Mouse (Mus musculus): ENCODE results near the gene Fndc3b. TPM values are rescaled to one million over a fixed set of nuclear protein-coding genes. Genes with fewer than 3 reads are reported as not detected.

Fndc3b gene
- polyA plus RNA-seq, 2 experiments: 4.2 to 5.5 TPM

DNA sequence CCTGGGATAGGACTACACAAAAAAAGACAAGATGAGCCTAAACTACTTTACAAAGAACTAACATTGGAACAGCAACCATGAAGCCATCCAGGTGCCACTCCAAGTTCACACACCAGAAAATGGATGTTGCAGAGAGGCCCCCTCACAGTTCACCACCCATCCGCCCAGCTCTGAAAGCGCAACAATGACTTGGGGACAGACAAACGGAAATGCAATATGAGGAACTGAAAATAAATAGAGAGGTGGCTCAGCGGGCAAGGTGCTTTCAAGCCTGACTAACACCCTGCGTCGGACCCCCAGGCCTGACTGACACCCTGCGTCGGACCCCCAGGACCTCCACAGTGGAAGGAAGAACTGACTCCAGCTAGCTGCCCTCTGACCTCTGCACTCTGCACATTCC is 131.9 kb downstream of the Fndc3b start:
- H3K9me3 ChIP-seq (ENCODE audit: control insufficient read depth, low read length): no peaks in the 10 kb centered on the region
- H3K27ac ChIP-seq: no peak overlapping the region
- DNase-seq (ENCODE audit: low read depth in 3 of 3, low spot score in 3 of 3) (no peak), ATAC-seq (ENCODE audit: insufficient read depth) (no peak)
- H3K4me1 ChIP-seq (replicated peaks; ENCODE audit: control insufficient read depth in 2 of 2, insufficient read depth in 2 of 2, low read length in 1 of 2): no peaks in the 10 kb centered on the region; a peak in 1 of 4 replicates
- 51% methylated on average over 8 of the region's 8 CpGs for WGBS (ENCODE audit: insufficient replicate concordance)
- no peak overlapping the region for H3K4me3 ChIP-seq (ENCODE audit: insufficient read depth in 1 of 2, low read depth in 2 of 2, low read length in 2 of 2)
- H3K27me3 ChIP-seq (ENCODE audit: control insufficient read depth, insufficient read depth, low read length): no peaks in the 10 kb centered on the region
- no peak overlapping the region for H3K4me2 ChIP-seq (ENCODE audit: low read depth)
- TF ChIP-seq CTCF (IDR thresholded peaks at IDR 0.05; ENCODE audit: low read depth): no peak
- no peak for TF ChIP-seq EP300 (IDR thresholded peaks at IDR 0.05; ENCODE audit: low read depth)
- H3K36me3 ChIP-seq (replicated peaks; ENCODE audit: control insufficient read depth, insufficient read depth, low read depth): no peaks in the 10 kb centered on the region
- H3K9ac ChIP-seq (replicated peaks): no peak overlapping the region

DNA sequence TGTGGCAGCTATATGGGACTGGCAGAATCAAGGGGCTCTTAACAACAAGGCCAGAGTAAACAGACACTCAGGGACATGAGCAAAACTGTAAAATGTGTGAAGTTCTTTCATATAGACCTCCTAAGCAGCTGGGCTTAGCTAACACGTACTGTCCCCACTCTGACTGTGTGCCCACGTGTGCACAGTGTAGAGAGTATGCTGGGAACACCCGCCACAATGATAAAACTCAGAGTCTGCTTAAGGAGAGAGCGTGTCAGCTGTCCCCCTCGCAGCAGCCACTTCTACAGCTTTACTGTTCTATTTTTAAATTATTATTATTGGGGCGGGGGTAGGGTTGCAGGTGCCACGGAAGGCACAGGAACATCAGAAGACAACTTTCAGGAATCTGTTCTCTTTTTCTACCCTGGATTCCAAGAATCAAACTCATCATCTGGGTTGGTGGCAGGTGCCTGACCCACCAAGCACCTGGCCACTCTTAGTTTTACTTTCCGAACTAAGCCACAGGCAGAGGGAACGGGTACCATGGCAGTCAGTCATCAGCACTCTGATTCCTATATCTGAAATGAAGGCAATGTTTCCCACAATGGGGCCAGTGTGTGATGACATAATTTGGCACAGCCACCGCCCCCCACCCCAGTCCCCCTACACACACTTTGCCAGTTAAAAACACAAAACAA is 133.6 kb downstream of the Fndc3b start:
- 59% methylated on average over 10 of the region's 10 CpGs for WGBS (ENCODE audit: insufficient replicate concordance)
- TF ChIP-seq EP300 (IDR thresholded peaks at IDR 0.05; ENCODE audit: low read depth) (no peak), CTCF (IDR thresholded peaks at IDR 0.05; ENCODE audit: low read depth) (no peak)
- Histone ChIP-seq H3K27me3 (ENCODE audit: control insufficient read depth, insufficient read depth, low read length) (no peaks in the 10 kb centered on the region), H3K9me3 (ENCODE audit: control insufficient read depth, low read length) (no peaks in the 10 kb centered on the region), H3K36me3 (replicated peaks; ENCODE audit: control insufficient read depth, insufficient read depth, low read depth) (no peaks in the 10 kb centered on the region), H3K4me1 (replicated peaks; ENCODE audit: control insufficient read depth in 2 of 2, insufficient read depth in 2 of 2, low read length in 1 of 2) (peaks cover 0 to 2% of the 10 kb centered on the region in 2 experiments; a peak in 2 of 4 replicates), H3K4me3 (ENCODE audit: insufficient read depth in 1 of 2, low read depth in 2 of 2, low read length in 2 of 2) (no peak overlapping the region), H3K27ac (no peak overlapping the region), H3K4me2 (ENCODE audit: low read depth) (no peak overlapping the region), H3K9ac (replicated peaks) (no peak overlapping the region)
- DNase-seq (ENCODE audit: low read depth in 3 of 3, low spot score in 3 of 3) (no peak), ATAC-seq (ENCODE audit: insufficient read depth) (no peak)

DNA sequence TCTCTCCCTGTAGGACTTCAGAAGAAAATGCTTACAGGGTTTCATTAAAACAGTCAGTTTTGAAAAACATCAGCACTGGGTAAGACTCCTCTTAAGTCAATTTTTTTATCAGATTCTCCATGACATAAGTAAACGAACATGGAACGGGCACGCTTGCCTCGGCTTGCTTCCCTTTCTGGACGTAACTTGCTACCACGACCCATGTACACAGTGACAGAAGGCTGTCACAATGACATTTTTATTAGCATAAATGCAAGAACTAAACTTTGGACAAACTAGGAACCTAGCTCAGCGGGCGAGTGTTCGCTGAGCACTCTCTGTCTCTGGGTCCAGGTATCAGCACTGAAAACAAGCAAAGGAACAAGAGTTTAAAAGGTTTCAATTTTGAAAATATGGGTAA is 136.9 kb downstream of the Fndc3b start:
- TF ChIP-seq CTCF (IDR thresholded peaks at IDR 0.05; ENCODE audit: low read depth) (no peak), EP300 (IDR thresholded peaks at IDR 0.05; ENCODE audit: low read depth) (no peak)
- ATAC-seq (ENCODE audit: insufficient read depth): no peak
- Histone ChIP-seq H3K4me2 (ENCODE audit: low read depth) (no peak overlapping the region), H3K4me3 (ENCODE audit: insufficient read depth in 1 of 2, low read depth in 2 of 2, low read length in 2 of 2) (no peak overlapping the region), H3K27me3 (ENCODE audit: control insufficient read depth, insufficient read depth, low read length) (no peaks in the 10 kb centered on the region), H3K9me3 (ENCODE audit: control insufficient read depth, low read length) (no peaks in the 10 kb centered on the region), H3K4me1 (replicated peaks; ENCODE audit: control insufficient read depth in 2 of 2, insufficient read depth in 2 of 2, low read length in 1 of 2) (peaks cover 0 to 4% of the 10 kb centered on the region in 2 experiments; a peak in 2 of 4 replicates), H3K27ac (no peak overlapping the region), H3K9ac (replicated peaks) (no peak overlapping the region), H3K36me3 (replicated peaks; ENCODE audit: control insufficient read depth, insufficient read depth, low read depth) (no peaks in the 10 kb centered on the region)
- no peak for DNase-seq (ENCODE audit: low read depth in 3 of 3, low spot score in 3 of 3)
- 66% methylated on average over 9 of the region's 9 CpGs for WGBS (ENCODE audit: insufficient replicate concordance)

DNA sequence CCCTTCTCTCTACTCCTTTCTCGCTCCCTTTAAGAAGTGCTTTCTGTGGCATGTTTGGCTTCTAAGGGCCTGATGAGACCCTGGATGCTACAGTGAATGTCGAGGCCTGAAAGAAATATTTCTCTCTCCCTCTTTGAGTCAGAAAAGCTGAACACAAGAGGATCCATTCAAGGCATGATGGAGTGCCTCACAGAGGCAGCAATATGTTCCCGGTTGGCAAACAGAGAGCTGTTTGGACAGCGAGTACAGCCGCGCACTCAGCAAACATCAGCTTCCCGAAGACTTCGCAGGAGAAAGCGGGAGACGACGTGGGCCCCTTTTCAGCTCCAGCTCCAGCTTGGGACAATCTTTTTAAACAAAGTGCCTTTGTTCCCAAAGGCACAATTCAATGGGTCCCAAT is 137.6 kb downstream of the Fndc3b start:
- Histone ChIP-seq H3K4me2 (ENCODE audit: low read depth) (no peak overlapping the region), H3K4me1 (replicated peaks; ENCODE audit: control insufficient read depth in 2 of 2, insufficient read depth in 2 of 2, low read length in 1 of 2) (peaks cover 0 to 4% of the 10 kb centered on the region in 2 experiments; a peak in 2 of 4 replicates), H3K9ac (replicated peaks) (no peak overlapping the region), H3K27ac (no peak overlapping the region), H3K36me3 (replicated peaks; ENCODE audit: control insufficient read depth, insufficient read depth, low read depth) (no peaks in the 10 kb centered on the region), H3K27me3 (ENCODE audit: control insufficient read depth, insufficient read depth, low read length) (no peaks in the 10 kb centered on the region), H3K4me3 (ENCODE audit: insufficient read depth in 1 of 2, low read depth in 2 of 2, low read length in 2 of 2) (no peak overlapping the region), H3K9me3 (ENCODE audit: control insufficient read depth, low read length) (no peaks in the 10 kb centered on the region)
- WGBS (ENCODE audit: insufficient replicate concordance): 75% methylated on average over 11 of the region's 11 CpGs
- no peak for ATAC-seq (ENCODE audit: insufficient read depth)
- no peak for TF ChIP-seq EP300 (IDR thresholded peaks at IDR 0.05; ENCODE audit: low read depth)
- no peak for TF ChIP-seq CTCF (IDR thresholded peaks at IDR 0.05; ENCODE audit: low read depth)
- no peak for DNase-seq (ENCODE audit: low read depth in 3 of 3, low spot score in 3 of 3)

DNA sequence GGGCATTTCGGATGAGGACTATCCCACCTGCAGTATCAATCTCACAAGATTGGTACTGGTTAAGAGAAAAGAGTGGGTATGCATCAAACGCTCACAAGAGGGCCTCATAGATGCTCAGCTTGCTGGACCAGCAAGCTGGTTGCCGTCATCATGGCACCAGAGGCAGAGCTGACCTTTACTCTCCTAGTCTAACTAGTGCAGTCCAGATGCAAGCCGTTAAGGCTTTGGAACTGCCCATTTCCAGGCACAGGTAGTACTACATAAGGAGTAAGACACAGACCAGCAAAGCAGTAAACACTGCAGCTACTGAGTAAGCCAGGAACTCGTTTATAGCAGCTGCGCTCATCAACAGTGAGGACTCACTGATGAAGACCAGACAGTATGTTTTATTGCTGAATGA is 138.8 kb downstream of the Fndc3b start:
- DNase-seq (ENCODE audit: low read depth in 3 of 3, low spot score in 3 of 3): no peak
- H3K9me3 ChIP-seq (ENCODE audit: control insufficient read depth, low read length): no peaks in the 10 kb centered on the region
- no peak overlapping the region for H3K27ac ChIP-seq
- WGBS (ENCODE audit: insufficient replicate concordance): 50% methylated on average over 6 of the region's 6 CpGs
- no peak overlapping the region for H3K4me3 ChIP-seq (ENCODE audit: insufficient read depth in 1 of 2, low read depth in 2 of 2, low read length in 2 of 2)
- peaks cover 0 to 4% of the 10 kb centered on the region in 2 experiments; a peak in 2 of 4 replicates for H3K4me1 ChIP-seq (replicated peaks; ENCODE audit: control insufficient read depth in 2 of 2, insufficient read depth in 2 of 2, low read length in 1 of 2)
- no peaks in the 10 kb centered on the region for H3K27me3 ChIP-seq (ENCODE audit: control insufficient read depth, insufficient read depth, low read length)
- no peak overlapping the region for H3K9ac ChIP-seq (replicated peaks)
- no peaks in the 10 kb centered on the region for H3K36me3 ChIP-seq (replicated peaks; ENCODE audit: control insufficient read depth, insufficient read depth, low read depth)
- H3K4me2 ChIP-seq (ENCODE audit: low read depth): no peak overlapping the region
- ATAC-seq (ENCODE audit: insufficient read depth): no peak
- TF ChIP-seq EP300 (IDR thresholded peaks at IDR 0.05; ENCODE audit: low read depth): no peak
- TF ChIP-seq CTCF (IDR thresholded peaks at IDR 0.05; ENCODE audit: low read depth): no peak

Measured in liver, embryonic 14.5 days (tissue).